Mouse (Mus musculus): ENCODE results near the gene Necab3.

Gene Necab3

DNA sequence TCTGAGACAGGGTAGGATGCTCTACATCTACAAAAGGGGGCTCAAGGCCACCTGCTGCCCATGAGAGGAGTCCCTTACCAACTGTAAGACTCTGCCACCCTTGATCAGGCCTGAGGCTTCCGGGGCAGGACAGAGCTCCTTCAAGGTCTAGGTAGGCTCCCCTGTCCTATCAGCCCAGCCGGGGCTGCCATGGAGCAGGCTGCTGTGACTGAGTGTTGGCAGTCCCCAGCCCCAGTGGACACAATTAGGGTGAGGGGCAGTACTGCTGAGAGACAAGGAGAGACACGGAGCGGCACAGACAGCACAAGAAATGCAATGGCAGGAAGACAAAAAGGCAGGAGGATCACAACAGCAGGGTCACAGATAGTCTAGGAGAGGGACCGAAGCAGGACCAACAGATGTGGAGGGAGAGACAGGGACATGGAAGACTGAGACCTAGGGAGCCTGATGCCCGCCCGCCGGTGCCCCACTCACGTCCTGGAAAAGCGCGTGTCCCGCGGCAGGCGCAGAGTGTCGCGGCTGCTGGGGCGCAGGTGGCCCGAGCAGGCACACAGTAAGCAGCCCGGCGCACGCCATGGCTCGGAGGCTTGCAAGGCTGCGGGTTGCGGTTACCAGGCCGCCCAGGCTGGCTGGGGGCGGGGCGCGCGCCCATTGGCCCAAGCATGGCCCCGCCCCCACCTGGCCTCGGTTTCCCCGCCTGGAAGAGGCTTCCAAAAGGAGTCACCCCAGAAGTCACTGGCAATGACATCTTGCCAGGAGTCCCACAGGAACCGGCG lies at the start of gene Necab3:
Necab3 (minus strand) TSS at position 627 of the 776 bp plus-strand sequence.
- DNase-seq (ENCODE audit: low read depth, low spot score), result peak; percentile 37

DNA sequence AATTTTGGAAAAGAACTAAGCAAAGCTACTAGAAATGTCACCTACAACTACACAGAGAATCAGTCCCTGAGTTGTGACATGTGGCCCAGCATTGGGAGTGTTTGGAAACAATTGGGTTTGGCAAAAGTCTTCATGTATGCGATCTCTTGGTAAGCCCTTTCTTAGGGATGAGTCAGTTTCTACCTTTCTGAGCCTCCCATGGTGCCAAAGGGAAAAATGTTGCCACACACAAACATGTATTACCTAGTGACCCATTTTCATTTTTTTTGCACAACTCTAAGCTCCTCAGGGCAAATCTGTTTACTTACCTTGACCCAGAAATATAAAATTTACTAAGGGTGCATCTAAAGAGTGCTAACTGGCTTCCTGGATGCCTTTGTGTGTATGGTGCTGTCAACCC lies 48.3 kb upstream of the Necab3 start:
- no peak for DNase-seq (ENCODE audit: low read depth, low spot score)

DNA sequence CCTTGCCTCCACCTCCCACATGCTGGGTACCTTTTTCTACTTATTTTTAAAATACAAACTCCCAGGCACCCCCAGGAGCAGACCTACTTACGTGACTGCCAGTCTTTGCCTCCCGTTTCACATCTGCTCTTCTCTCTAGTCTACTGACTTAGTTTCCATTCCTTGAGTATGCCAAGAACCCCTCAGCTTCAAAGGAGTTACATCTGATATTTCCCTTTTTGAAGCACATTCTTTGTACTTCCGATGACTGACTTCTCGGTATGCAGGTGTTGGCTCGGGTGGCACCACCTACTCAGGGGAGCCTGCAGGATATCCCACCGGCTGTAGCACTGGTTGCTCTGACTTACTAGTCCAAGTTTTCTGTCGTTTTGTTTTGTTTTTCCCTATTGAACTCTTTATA lies 45.5 kb upstream of the Necab3 start:
- no peak for DNase-seq (ENCODE audit: low read depth, low spot score)

DNA sequence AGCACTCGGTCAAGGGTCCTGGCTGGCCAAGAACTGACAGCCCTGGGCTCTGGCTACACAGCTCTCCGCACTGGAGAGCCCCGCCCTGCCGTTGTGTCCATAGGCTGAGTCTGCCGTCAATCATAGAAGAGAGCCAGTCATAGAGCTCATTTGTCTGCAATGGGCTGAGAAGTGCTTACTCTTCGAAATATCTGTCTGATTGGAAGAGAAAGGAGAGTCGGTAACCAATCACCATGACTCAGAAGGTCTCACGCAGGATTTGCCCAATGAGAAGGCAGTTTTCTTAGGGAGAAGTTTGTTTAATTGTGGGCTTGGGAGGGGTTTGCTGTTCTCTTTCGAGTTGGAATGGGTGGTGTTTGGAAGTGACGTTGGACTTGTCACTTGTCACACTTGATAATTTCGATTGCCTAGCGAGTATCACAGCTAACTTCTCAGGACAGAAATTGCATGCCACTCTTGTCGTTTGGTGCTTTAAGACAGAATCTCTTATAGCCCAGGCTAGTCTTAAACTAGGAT lies 45.0 kb upstream of the Necab3 start, which contains the start of gene Pxmp4:
Pxmp4 (minus strand) TSS at position 71 of the 516 bp plus-strand sequence.
- DNase-seq (ENCODE audit: low read depth, low spot score), result peak; percentile 98

DNA sequence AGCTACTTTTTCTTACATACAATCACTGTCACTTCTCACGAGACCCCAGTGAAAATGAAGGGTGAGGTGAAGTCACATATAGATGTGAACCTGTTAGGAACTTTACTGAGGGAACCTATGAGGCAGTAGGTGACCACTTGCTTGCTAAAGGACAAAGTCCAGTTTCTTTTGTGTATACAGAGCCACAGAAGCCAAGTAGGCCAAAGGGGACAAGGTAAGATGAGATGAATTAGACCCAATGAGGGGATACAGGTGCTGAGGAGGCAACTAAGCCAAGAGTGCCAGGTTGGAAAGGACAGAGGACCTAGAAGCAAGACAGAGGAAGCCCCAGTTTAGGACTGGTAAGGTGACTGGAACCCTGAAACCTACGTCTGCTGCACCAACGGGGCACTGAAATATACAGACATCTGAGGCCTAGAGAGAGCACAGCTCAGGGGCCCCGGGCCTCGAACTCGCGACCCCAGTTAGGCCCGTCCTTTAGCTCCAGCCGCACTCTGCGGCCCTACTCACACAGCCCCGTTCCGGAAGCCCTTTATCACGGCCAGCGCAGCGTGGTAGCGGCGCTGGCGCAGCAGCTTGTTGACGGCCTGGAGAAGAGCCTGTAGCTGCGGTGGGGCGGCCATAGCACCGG lies 44.4 kb upstream of the Necab3 start:
- no peak for DNase-seq (ENCODE audit: low read depth, low spot score)

DNA sequence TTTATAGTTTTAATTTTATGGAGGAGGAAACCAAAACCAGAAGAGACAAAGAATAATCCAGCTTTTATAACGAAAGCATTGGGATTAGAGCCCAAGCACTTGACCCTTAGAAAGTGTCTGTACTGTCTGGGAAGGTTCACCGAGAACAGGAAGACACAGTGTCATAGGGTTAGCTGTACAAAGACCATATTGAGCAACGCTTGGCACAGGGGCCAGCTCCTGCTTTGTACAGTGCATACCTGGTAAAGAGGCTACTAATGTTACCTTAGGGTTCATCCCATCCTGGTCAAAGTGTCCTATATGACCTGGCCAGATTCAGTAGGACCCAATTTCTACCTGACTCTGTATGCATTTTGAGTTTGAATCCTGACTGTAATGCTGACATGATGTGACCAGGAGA lies 42.6 kb upstream of the Necab3 start:
- DNase-seq (ENCODE audit: low read depth, low spot score), result no peak

DNA sequence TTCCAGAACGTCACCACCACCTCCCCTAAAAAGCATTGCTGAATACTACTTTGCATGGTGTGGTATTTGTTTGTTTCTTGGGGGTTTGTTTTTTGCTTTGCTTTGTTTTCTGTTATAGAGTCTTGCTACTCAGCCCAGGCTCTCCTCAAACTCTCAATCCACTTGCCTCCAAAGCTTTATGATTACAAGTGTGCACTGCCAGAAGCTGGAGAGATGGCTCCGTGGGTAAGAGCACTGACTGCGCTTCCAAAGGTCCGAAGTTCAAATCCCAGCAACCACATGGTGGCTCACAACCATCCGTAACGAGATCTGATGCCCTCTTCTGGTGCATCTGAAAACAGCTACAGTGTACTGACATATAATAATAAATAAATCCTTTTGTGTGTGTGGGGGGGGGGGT lies 41.9 kb upstream of the Necab3 start:
- no peak for DNase-seq (ENCODE audit: low read depth, low spot score)

DNA sequence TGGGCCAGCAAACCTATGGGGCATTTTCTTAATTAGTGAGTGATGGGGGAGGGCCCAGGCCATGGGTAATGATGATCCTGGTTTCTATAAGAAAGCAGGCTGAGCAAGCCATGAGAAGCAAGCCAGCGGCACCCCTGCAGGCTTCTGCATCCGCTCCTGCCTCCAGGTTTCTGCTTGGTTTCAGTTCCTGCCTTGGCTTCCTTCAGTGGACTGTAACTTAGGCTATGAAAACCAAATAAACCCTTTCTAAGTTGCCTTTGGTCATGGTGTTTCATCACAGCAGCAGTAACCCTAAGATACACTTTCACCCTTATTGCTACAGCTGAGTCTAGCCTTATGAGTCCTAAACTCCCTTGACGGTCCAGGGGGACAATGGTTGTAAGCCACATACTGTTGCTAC lies 38.7 kb upstream of the Necab3 start:
- no peak for DNase-seq (ENCODE audit: low read depth, low spot score)

DNA sequence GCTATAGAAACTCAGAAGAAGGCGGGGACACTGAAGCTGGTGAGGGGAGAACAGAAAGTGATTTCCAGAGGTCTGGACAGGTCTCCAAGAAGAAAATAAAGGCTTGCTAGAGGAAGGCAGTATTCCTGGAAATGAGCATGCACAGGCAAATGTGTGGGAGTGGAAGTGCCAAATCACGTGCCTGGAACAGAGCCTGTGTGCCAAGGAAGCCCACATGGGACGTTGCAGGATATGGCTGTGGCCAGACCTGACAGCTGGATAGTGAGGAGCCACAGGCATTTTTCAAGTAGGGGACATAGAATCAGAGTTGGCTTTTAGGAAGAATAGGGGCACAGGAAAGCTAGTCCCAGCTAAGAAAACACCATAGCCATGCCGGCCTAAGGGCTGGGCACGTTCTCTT lies 37.1 kb upstream of the Necab3 start:
- DNase-seq (ENCODE audit: low read depth, low spot score), result no peak

DNA sequence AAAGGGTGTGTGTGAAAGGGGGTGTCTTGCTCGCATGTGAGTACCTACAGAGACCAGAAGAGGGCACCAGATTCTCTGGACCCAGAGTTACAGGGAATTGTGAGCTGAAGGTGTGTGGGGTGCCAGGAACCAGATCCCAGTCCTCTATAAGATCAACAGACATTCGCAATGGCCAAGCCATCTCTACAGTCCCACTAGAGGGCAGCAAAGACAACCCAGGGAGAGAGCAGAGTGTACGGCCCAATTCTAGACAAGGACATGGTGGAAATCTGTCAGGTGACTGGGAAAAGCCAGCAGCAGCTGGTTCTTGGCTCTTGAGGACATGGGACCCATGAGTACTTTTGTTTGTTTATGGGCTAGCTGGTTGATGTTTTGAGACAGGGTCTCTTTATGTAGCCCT lies 34.3 kb upstream of the Necab3 start:
- DNase-seq (ENCODE audit: low read depth, low spot score), result no peak

DNA sequence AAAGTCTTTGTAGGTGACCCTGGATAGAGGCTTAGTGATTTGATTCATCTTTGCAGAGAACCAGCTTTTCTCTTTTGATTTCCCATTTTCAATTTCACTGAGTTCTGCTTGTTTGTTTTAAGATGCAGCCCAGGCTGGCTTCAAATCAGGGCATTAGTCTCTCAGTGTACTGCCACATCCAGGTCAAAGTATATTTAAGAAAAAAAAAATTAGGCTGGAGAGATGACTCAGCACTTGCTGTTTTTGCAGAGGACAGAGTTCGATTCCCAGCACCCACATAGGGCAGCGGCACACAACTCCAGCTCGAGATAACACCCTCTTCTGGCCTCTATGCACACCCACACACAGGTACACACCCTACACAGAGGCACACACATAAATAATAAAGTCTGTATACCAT lies 32.5 kb upstream of the Necab3 start:
- DNase-seq (ENCODE audit: low read depth, low spot score), result no peak

DNA sequence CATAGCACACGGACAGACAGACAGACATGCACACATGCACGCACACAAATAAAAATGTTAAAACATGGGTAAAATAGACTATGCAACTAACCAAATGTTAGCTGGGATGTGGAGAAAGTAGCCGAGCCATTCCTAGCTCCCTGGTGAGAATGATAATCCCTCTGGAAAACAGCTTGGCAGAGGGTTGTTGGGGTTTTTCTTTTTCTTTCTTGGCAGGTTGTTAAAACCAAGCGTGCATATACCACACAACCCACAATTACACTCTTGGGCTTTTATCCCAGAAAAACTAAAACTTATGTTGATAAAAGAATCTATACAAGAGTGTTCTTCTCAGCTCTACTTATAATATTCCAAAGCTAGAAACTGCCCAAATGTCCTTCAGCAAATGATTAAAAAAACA lies 30.4 kb upstream of the Necab3 start:
- no peak for DNase-seq (ENCODE audit: low read depth, low spot score)

DNA sequence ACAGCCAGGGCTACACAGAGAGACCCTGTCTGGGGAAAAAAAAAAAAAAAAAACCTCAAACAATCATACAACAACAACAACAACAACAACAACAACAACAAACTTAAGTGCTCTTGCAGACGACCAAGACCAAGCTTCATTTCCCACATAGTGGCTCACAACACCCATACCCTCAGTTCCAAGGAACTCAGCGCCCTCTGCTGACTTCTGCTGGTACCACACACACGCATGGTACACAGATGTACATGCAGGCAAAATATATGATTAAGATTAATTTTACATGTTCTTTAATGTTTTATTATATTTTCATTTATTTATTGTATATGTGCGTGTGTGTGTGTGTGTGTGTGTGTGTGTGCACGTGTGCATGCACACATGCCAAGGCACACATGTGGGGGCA lies 27.7 kb upstream of the Necab3 start:
- DNase-seq (ENCODE audit: low read depth, low spot score), result peak; percentile 51

DNA sequence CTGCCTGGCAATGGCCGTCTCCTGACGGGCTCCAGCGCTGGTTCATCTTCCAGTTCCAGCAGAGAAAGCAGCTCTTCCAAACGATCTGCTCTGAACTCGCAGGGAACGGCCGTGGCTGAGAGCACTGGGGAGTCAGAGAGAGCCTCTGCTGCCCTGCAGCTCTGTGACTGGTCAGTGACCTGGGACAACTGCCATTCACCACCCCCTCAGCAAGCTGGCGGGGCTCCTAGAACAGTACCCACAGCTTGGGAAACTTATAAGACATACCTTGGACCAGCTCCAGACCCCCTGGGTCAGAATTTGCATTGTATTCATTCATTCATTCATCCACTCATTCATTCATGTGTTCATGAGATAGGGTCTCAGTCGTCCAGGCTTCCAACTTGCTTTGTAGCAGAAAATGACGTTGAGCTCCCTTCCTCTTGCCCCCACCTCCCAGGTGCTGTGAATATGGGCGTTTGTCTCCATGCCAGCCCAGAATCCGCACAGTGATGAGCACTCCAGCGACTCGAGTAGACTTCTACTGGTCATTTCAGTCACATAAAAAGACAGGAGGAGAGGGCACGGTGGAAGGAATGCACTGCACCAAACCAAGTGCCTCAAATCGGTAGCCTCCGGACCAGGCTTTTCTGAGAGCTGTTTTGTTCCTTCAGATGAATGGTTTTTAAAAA lies 26.4 kb upstream of the Necab3 start:
- no peak for DNase-seq (ENCODE audit: low read depth, low spot score)

DNA sequence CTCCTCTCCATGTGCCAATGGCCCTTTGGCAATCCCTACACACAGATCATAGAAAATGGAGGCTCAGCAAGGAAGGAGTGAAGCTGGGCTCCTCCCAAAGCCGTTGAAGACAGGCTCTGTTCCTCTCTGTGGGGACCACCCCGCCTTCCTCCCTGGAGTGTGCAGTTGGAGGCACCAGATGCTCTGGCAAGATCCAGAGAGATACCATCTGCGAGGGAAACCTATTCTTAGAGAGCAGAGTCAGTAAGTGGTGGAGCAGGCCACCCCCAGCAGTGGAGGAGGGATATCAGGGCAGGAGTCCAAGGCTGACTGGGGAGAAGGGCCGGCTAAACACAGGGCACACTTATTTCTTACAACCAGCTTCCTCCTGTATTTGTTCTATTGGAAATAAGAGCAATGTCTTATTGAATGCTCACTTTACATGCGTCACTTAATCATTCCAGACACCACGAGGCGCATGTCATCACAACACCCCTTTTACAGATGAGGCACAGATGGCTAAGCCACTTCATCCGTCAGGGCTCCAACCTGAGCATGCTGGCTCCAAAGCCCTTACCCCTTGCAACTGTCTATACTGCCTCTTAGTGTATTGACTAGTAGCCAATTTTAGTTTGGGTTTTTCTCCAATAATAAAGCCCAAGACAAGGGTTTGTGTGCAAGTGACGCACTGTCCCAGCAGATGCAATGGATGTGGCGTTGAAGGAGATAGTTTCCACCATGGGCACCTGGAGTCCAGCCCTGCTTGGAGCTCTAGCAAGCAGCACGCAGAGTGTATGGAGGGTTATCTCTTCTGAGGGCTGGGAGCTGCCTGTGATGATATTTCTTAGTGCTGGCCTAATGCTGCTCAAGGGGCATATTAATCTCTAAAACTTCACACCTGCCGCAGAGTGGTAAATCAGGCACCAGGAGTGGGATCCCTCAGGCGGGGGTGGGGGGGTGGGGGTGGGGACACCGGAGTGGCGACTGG lies 25.5 kb upstream of the Necab3 start:
- no peak for DNase-seq (ENCODE audit: low read depth, low spot score)

DNA sequence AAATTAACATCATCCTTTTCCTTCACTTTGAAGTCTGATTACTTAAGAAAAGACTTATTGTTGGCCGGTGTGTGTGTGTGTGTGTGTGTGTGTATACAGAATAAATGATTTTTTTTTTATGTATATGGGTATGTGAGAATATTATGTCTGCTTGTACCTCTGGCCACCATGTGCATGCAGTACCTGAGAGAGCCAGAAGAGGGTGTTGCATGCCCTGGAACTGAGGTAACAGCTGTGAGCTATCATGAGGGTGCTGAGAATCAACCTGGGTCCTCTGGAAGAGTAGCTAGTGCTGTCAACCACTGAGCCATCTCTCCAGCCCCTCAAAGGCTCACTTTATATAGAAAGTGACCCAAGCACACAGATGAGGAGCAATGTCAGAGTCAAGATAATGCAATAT lies 22.7 kb upstream of the Necab3 start:
- no peak for DNase-seq (ENCODE audit: low read depth, low spot score)

DNA sequence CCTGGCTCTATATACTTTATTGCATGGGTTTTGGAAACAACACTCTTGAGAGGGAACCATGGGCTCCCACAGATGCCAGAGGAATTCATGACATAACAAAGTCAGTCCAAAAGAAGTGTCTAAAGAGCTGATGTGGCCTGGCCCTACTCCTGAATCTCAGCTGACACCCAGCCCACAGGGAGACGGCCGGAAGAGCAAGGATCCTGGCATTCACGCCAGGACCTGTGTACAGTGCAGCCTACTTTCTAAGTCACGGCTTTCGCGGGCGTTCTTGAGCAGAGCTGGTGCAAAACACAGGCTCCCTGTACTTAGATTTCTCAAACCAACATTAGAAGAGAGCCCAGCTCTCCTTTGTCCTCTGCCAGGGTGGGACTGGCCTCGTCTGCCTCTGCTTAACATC lies 21.9 kb upstream of the Necab3 start:
- no peak for DNase-seq (ENCODE audit: low read depth, low spot score)

DNA sequence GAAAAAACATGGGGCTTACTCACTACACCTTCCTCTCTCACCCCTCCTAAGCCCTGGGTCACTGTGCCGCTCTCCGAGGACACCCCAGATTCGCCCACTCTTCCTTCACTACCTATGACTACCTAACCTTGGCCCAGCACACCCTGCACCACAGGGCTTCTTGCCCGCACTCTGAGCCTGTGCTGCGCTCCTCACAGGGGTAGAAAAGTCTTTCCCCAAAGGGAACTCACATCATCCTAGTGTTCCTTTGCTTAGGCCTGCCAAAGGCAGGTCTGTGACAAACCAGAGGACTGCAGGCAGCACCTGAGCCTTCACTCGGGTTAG lies 19.0 kb upstream of the Necab3 start:
- DNase-seq (ENCODE audit: low read depth, low spot score), result no peak

DNA sequence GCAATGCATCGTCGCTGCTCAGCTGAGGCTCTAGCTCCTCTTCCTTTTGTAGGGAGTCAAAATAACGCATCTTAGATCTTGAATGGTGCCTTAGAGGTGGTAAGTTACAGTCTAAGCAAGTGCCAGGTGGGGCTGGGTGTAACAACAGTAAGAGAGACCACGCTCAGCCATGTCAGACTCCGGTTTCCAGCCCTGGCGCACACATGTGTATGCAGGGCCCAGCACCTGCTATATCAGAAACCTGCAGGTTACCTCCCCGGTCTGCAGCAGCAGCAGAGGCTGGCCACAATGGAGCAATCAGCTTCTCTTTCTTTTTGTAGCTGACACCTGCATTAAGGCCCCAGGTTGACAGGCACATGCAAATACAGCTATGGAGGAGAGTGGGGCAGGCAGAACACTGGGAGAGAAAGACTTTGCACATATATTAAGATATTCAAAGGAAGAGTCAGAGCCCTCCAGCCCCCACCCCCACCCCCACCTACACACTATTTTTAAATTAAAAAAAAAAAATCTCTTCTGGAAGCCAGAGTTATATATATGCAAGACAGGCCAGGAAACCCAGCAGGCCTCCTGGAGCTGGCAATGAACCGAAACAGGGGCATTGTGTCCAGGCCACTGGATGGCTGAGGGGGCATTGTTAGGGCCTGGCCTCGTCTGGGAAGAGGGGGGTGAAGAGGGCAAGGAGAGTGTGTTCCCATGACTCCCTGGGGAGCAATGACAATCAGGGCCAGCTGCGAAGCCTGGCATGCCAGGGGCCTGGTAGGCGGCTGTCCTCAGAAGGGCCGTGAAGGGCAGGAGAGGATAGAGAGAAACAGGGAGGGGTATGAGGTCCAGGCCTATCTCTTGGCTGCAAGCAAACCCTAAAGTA lies 18.4 kb upstream of the Necab3 start:
- DNase-seq (ENCODE audit: low read depth, low spot score), result peak; percentile 79

DNA sequence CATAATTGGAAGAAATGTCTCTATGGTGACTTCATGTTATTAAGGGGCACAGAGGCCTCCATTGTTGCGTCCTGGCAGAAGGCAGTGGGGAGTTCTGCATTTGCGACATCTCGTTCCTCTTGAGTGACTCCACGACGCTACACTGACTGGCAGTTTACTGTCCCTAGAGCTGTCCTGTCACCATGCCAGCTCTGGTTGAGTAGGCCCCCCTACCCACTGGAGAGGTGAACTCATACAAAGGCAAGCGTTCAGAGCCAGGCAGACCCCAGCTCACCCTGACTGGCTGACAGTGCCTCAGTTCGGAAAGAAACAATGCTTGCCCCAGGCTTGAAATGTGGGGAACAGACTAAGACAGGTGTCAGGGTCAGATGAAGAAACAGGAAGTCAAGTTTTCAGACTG lies 15.6 kb upstream of the Necab3 start:
- DNase-seq (ENCODE audit: low read depth, low spot score), result no peak

DNA sequence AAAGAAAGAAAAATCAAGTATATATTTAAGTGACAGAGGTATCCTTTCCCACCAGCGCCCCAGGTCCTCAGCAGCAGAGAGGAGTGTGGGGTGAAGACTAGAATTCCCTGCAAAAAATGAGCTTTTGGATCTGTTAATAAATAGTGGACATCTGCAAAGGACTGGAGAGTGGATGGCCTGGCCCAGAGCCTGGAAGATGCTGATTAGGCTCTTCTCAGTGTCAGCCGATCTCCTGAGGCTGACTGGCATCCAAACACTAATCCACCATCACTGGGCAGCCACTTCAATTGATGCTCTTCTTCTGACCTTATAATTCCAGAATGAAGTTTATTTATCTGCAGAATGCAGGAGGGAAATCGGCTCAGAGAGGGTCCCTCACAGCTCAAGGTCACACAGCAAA lies 14.3 kb upstream of the Necab3 start:
- no peak for DNase-seq (ENCODE audit: low read depth, low spot score)
